Mouse (Mus musculus) G1E-ER4 (cell line): Measurements from ENCODE around the gene Kptn. TPM values are rescaled to one million over a fixed set of nuclear protein-coding genes. Genes with fewer than 3 reads are reported as not detected.

Experiments used
- GATA1 ChIP-seq: IDR thresholded peaks from one replicate; pipeline ENCODE4 v1.8.0; 2012; ENCODE audit warnings: low read length, inconsistent platforms
- polyA plus RNA-seq: library from polyadenylated mRNA; stranded (reverse); fragments of >175 nt; gene quantifications from 2 replicates; pipeline ENCODE4 v1.2.3, GENCODE M21; 2012

Gene Kptn
- polyA plus RNA-seq, 1 experiment: 47.9 TPM

DNA sequence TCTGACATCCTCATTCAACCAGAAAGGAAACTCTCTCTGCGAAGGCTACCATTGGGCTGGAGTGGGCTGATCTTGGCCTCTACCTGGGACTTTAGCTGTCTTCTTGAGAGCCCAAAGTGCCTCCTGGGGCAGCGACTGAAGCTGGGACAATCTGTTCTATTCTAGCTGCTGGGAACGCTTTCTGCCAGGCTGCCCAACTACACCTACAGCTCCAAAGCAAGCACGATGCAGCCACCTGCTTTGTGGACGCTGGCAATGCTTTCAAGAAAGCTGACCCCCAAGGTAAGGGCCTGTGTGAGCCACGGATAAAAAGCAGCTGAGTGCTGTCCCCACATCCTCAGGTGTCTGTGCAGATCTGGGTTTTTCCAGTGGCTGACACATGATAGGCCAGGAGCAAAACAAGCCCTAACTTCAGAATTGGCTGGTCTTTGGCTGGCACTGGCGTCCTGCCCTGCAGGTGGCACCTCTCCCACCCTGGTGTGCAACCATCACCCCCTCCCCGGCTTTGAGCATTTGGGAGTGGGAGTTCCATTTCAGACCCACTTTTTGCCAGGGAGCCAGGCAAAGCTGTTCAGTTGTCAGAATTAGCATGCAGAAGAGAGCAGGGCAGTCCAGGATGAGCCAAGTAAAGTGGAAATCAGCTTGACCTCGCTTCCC, 10.7 kb upstream of the Kptn start:
- no peak for TF ChIP-seq GATA1

DNA sequence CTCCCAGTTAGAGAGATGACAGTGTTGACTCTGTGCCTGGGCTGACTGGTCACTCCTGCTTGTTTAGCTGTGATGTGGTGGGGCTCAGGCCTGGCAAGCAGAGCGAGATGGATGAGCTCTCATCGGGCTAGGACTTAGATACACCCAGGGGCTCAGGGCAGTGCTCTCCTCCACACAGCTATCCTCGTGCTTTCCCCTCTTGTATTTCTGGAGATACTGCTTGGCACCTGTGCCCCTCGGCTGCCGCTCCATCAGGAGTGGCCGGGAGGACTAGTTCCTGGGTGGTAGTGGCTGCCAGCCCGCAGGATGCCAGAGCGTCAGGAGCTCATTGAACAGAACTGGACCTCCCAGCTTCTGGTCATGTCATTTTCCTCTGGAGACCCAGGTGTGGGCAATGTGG, 9.5 kb upstream of the Kptn start:
- no peak for TF ChIP-seq GATA1

- TF ChIP-seq GATA1: no peak
Measured at GRCm38 (mm10) chr7:16111284-16112090, 8.2 kb upstream of the Kptn start.

DNA sequence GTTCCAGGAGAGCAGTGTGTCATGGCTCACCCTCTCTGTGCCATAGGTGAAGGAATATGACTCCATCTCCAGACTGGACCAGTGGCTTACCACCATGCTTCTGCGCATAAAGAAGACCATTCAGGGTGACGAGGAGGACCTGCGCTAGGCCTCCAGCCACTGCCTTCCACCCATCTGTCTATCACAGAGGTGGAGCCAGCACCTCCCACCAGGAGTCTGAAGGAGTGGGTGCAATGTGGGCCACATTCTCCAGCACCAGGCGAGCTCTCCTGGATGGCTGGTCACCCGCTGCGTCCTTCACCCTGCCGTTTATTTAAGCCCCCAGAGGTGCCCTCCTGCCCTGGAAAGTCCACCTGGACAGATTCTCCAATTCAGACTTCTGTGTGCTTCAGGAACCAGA, 3.3 kb upstream of the Kptn start:
- TF ChIP-seq GATA1: no peak

GRCm38 (mm10) chr7:16117100-16117499, 2.6 kb upstream of the Kptn start:
- TF ChIP-seq GATA1: no peak

- TF ChIP-seq GATA1: no peak
Measured at GRCm38 (mm10) chr7:16120262-16120600, 536 bp downstream of the Kptn start.

- no peak for TF ChIP-seq GATA1
Measured at GRCm38 (mm10) chr7:16125829-16126228, 6.1 kb downstream of the Kptn start.

DNA sequence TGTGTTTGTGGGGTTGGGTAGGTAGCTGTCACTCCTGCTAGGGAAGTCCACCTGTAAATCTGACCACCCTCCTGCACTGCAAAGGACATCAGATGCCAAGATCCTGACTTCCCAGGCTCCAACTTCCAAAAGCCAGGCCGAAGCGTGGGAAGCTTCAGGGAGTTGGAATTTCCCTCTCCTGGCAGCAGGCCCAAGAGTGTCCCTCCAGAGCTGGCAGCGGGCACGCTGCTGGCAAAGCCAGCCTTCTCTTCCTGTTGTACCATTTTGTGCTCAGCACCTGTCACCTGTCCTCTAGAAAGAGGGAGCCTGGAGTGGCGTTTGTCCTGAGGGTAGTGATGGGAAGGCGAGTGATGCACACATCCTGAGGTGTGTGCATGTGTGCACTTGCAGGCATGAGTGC, 8.6 kb downstream of the Kptn start:
- TF ChIP-seq GATA1: no peak

GRCm38 (mm10) chr7:16128899-16129298, 9.2 kb downstream of the Kptn start:
- no peak for TF ChIP-seq GATA1

GRCm38 (mm10) chr7:16129421-16129845, 9.7 kb downstream of the Kptn start, which contains the start of gene Slc8a2:
Gene Slc8a2, plus strand, starts transcription at chr7:16129826.
- TF ChIP-seq GATA1: no peak

- TF ChIP-seq GATA1: no peak
Measured at GRCm38 (mm10) chr7:16129846-16130691, 10.4 kb downstream of the Kptn start.

DNA sequence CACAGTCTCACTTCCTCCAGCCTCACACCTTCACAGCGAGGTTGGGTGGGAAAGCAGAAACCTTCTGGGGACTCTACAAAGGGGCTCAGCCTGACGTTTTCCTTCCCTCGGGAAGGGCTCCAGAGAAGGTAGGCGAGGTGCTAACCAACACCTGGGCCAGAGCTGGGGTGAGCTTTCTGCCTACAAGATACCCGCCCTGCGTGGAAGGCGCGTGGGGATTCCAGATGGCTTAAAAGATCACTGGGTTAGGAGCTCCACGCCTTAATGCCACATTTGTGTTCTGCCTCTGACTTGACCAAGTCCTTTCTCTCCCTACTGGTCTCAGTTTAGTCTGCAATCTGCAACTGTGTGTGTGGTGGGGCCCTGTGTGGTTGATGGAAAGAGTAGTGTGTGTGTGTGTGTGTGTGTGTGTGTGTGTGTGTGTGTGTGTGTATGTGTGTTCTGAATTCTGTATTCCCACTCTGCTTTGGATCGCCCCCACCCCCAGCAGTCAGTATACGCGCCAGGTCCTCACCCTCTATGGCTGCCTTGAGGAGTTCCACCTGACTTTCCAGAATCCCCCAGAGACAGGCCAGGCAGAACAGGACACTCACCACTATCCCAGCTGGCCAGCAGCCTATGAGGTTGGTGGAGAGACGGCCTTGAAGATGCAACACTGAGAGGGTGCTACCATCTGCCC, 11.4 kb downstream of the Kptn start:
- TF ChIP-seq GATA1: no peak

DNA sequence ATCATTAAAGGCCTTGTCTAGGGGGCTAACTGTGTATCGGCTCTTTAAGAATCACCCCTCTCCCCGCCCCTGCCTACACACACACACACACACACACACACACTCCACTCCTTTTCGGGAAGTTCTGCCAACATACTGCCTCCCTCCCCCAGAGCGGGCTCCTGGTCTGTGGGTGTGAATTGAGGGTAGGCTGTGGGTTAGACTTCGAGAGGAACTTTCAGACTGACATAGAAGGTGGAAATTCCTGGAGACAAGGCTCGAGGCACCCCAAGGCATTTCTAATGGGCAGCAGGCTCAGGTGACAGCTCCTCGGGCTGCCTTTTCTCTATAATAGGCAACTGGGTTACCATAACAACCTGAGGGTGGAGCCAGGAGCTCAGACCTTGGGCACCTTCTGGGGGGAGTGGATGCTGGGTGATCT, 12.5 kb downstream of the Kptn start:
- TF ChIP-seq GATA1: no peak

- no peak for TF ChIP-seq GATA1
Measured at GRCm38 (mm10) chr7:16132926-16133325, 13.2 kb downstream of the Kptn start.

DNA sequence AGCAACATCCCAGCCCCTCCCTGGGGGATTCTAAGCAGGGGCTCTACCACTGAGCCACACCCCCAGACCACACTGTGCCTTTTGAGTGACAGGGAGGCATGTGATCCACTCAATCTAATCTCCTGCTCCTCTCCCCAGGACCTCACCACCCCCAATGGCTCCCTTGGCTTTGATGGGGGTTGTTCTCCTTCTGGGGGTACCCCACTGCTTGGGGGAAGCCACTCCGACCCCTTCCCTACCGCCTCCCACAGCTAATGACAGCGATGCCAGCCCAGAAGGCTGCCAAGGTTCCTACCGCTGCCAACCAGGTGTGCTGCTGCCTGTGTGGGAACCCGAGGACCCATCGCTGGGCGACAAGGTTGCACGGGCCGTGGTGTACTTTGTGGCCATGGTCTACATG, 14.0 kb downstream of the Kptn start:
- no peak for TF ChIP-seq GATA1
